Mouse (Mus musculus): ENCODE results near the gene Ssx2ip. TPM values are rescaled to one million over a fixed set of nuclear protein-coding genes. Genes with fewer than 3 reads are reported as not detected.
A peak's percentile ranks its signal among the peaks of the same experiment; 100 is the strongest.

Gene Ssx2ip
- polyA plus RNA-seq, 1 experiment from 2014 or later = 28.8 TPM

DNA sequence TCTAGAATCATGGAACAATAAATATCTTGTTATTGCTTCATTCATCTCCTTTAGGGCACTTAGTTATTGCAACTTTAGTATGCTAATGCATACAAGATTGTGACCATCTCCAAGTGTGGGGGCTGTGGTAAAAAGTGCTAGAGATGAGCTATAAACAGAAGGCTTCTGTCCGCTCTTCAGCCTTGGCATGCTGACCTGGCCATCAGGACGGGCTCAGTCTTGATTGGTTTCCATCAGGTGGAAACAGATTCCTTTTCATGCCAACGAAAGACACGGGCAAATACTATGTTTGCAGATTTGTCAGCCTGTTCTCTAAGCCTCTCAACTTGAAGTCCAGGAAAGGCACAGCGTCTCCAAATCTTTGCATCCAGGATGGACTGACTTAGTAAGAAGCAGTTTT lies 42.7 kb downstream of the Ssx2ip start:
- Histone ChIP-seq H3K27me3 (ENCODE audit: control insufficient read depth, insufficient read depth, low read length) (no peaks in the 10 kb centered on the region), H3K4me3 (ENCODE audit: low read depth, low read length) (no peak overlapping the region), H3K9ac (ENCODE audit: low read length) (no peak overlapping the region), H3K4me2 (ENCODE audit: low read depth) (no peak overlapping the region), H3K4me1 (ENCODE audit: control insufficient read depth, insufficient read depth, low read length) (no peaks in the 10 kb centered on the region), H3K9me3 (ENCODE audit: control insufficient read depth, low read length) (no peaks in the 10 kb centered on the region), H3K36me3 (ENCODE audit: control insufficient read depth, insufficient read depth, low read length) (no peaks in the 10 kb centered on the region), H3K27ac (ENCODE audit: low read depth, low read length) (no peak overlapping the region)
- ATAC-seq (ENCODE audit: insufficient read depth, low FRiP score, low TSS enrichment) = no peak
- 96% methylated on average over 5 of the region's 5 CpGs for WGBS
- no peak for DNase-seq (ENCODE audit: low spot score)

DNA sequence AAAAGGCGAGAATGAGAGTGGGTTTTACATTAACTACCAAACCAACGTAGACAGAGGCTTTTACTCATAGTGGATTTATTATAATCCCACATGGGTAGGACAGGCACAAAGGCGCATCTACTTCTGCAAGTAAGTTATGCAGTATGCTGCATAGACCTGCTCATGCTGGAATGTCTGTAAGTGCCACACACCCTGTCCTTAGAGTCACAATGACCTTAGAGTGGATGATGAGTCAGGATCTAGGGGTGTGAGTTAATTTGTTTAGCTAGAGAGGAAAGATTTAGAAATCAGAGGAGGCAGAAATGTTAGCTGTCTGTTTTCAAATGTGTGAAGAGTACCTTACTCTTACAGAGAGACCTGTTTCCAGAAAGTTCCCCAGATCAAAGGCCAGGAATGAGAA lies 43.2 kb downstream of the Ssx2ip start:
- ATAC-seq (ENCODE audit: insufficient read depth, low FRiP score, low TSS enrichment) (no peak), DNase-seq (ENCODE audit: low spot score) (no peak)
- no peak overlapping the region for H3K4me2 ChIP-seq (ENCODE audit: low read depth)
- H3K27me3 ChIP-seq (ENCODE audit: control insufficient read depth, insufficient read depth, low read length) = no peaks in the 10 kb centered on the region
- no peak overlapping the region for H3K27ac ChIP-seq (ENCODE audit: low read depth, low read length)
- no peak overlapping the region for H3K9ac ChIP-seq (ENCODE audit: low read length)
- no peaks in the 10 kb centered on the region for H3K36me3 ChIP-seq (ENCODE audit: control insufficient read depth, insufficient read depth, low read length)
- H3K4me3 ChIP-seq (ENCODE audit: low read depth, low read length) = no peak overlapping the region
- no peaks in the 10 kb centered on the region for H3K4me1 ChIP-seq (ENCODE audit: control insufficient read depth, insufficient read depth, low read length)
- 86% methylated on average over 3 of the region's 3 CpGs for WGBS
- H3K9me3 ChIP-seq (ENCODE audit: control insufficient read depth, low read length) = no peaks in the 10 kb centered on the region

DNA sequence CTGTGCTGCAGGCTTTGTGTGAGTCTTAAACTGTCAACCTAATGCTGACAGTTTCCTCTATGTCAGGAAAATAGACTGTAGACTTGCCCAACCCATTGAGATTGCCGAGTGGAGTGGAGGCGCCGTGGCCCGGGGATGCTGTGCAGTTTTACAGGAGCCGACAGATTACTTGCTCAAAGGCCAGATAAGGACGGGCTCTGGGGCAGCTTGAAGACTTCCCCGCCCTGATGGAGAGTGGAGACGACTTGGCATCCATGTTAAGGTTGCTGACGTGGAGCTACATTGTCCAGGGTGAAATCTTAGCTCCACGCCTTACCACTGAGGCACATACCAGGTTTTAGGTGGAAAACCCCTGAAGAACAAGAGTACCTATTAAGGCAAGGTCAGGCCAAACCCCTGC lies 43.9 kb downstream of the Ssx2ip start:
- H3K4me3 ChIP-seq (ENCODE audit: low read depth, low read length) = no peak overlapping the region
- no peak overlapping the region for H3K4me2 ChIP-seq (ENCODE audit: low read depth)
- H3K9ac ChIP-seq (ENCODE audit: low read length) = no peak overlapping the region
- ATAC-seq (ENCODE audit: insufficient read depth, low FRiP score, low TSS enrichment) (no peak), DNase-seq (ENCODE audit: low spot score) (no peak)
- no peaks in the 10 kb centered on the region for H3K9me3 ChIP-seq (ENCODE audit: control insufficient read depth, low read length)
- WGBS = 90% methylated on average over 10 of the region's 10 CpGs
- no peaks in the 10 kb centered on the region for H3K27me3 ChIP-seq (ENCODE audit: control insufficient read depth, insufficient read depth, low read length)
- no peaks in the 10 kb centered on the region for H3K36me3 ChIP-seq (ENCODE audit: control insufficient read depth, insufficient read depth, low read length)
- no peak overlapping the region for H3K27ac ChIP-seq (ENCODE audit: low read depth, low read length)
- H3K4me1 ChIP-seq (ENCODE audit: control insufficient read depth, insufficient read depth, low read length) = no peaks in the 10 kb centered on the region

DNA sequence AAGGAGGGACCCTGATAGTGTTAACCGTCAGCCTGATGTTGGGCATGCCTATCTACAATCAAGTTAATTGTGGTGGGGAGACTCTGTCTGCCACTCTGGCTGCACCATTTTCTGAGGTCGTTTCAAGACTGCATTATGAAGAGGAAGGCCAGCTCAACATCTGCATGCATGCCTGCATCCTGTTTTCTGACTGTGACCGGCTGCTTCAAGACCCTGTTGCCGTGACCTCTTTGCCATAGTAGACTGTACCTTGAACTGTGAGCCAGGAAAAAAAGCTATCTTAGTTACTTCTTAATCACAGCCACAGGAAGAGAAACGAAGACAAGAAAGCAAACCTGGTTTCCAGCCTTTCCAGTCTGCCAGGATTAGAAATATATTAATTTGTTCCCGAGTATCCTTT lies 44.5 kb downstream of the Ssx2ip start:
- H3K27ac ChIP-seq (ENCODE audit: low read depth, low read length) = no peak overlapping the region
- no peaks in the 10 kb centered on the region for H3K36me3 ChIP-seq (ENCODE audit: control insufficient read depth, insufficient read depth, low read length)
- H3K4me2 ChIP-seq (ENCODE audit: low read depth) = no peak overlapping the region
- no peaks in the 10 kb centered on the region for H3K27me3 ChIP-seq (ENCODE audit: control insufficient read depth, insufficient read depth, low read length)
- no peaks in the 10 kb centered on the region for H3K4me1 ChIP-seq (ENCODE audit: control insufficient read depth, insufficient read depth, low read length)
- H3K9ac ChIP-seq (ENCODE audit: low read length) = 0 out of 2 replicates have a peak overlapping the region, but pooled peaks have one; percentile 1
- ATAC-seq (ENCODE audit: insufficient read depth, low FRiP score, low TSS enrichment) (no peak), DNase-seq (ENCODE audit: low spot score) (no peak)
- WGBS = 85% methylated on average over 6 of the region's 6 CpGs
- no peaks in the 10 kb centered on the region for H3K9me3 ChIP-seq (ENCODE audit: control insufficient read depth, low read length)
- no peak overlapping the region for H3K4me3 ChIP-seq (ENCODE audit: low read depth, low read length)

DNA sequence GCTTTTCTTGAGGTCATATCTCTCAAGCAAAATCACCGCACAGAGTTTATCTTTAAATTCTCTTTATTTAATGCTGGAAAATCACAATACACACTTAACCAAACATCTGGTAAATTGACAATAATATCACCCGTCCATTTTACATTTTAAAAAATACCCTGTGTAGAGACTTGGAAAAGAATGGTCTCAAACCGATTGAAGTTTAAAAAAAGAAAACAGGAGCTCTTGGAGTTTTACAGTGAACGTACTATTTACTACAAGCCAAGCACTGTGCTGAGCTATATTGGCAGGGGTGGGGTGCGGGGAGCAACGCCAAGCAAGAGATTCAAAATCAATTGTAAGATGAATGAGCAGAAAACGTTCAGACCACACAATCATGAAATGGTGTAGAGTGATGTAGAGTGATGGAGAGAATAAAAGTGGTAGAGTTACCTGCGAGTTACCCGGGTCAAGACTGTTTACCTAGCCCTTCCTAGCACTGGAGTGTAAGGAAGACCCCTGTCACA lies 45.4 kb downstream of the Ssx2ip start, which contains the start of gene Ctbs:
TSS of gene Ctbs (plus strand) at position 51 of the 506 bp plus-strand sequence.
- Histone ChIP-seq H3K27ac (ENCODE audit: low read depth, low read length) (no peak within 1 kb of the TSS), H3K4me3 (ENCODE audit: low read depth, low read length) (peak within 1 kb of the TSS; percentile 48), H3K4me2 (ENCODE audit: low read depth) (peak within 1 kb of the TSS; percentile 76), H3K36me3 (ENCODE audit: control insufficient read depth, insufficient read depth, low read length) (no peaks in the 10 kb centered on the region), H3K9ac (ENCODE audit: low read length) (peak within 1 kb of the TSS; percentile 67), H3K9me3 (ENCODE audit: control insufficient read depth, low read length) (no peaks in the 10 kb centered on the region), H3K27me3 (ENCODE audit: control insufficient read depth, insufficient read depth, low read length) (no peaks in the 10 kb centered on the region), H3K4me1 (ENCODE audit: control insufficient read depth, insufficient read depth, low read length) (no peaks in the 10 kb centered on the region)
- ATAC-seq (ENCODE audit: insufficient read depth, low FRiP score, low TSS enrichment) (no peak), DNase-seq (ENCODE audit: low spot score) (no peak)
- 56% methylated on average over 9 of the region's 9 CpGs for WGBS

DNA sequence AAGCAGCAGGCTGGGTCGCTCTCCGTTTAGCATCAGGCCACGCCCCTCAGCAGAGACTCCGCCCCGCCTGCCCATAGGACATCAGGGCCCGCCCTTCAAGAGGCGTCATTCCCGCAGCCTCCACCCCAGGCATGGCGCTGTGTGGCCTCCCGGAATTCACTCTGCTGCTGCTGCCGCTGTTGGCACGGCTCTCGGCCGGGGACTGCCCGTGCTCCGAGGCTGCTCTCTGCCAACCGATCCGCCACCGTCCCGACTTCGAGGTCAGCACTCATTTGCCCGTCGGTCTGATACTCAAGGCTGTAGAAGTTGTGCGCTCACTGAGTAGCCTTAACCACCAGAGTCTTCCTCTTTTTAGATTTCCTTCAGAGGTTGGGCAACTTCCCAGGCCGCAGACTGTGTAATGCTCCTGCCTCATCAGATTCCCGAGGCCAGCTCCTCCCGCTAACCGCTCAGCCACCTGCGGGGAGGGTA lies 46.0 kb downstream of the Ssx2ip start:
- no peaks in the 10 kb centered on the region for H3K27me3 ChIP-seq (ENCODE audit: control insufficient read depth, insufficient read depth, low read length)
- H3K9ac ChIP-seq (ENCODE audit: low read length) = peak overlapping the region; percentile 67
- no peaks in the 10 kb centered on the region for H3K36me3 ChIP-seq (ENCODE audit: control insufficient read depth, insufficient read depth, low read length)
- 0% methylated on average over 29 of the region's 29 CpGs for WGBS
- peak; percentile 95 for DNase-seq (ENCODE audit: low spot score)
- no peaks in the 10 kb centered on the region for H3K4me1 ChIP-seq (ENCODE audit: control insufficient read depth, insufficient read depth, low read length)
- no peaks in the 10 kb centered on the region for H3K9me3 ChIP-seq (ENCODE audit: control insufficient read depth, low read length)
- peak overlapping the region; percentile 48 for H3K4me3 ChIP-seq (ENCODE audit: low read depth, low read length)
- peak; percentile 99 for ATAC-seq (ENCODE audit: insufficient read depth, low FRiP score, low TSS enrichment)
- H3K27ac ChIP-seq (ENCODE audit: low read depth, low read length) = no peak overlapping the region
- H3K4me2 ChIP-seq (ENCODE audit: low read depth) = peak overlapping the region; percentile 76

DNA sequence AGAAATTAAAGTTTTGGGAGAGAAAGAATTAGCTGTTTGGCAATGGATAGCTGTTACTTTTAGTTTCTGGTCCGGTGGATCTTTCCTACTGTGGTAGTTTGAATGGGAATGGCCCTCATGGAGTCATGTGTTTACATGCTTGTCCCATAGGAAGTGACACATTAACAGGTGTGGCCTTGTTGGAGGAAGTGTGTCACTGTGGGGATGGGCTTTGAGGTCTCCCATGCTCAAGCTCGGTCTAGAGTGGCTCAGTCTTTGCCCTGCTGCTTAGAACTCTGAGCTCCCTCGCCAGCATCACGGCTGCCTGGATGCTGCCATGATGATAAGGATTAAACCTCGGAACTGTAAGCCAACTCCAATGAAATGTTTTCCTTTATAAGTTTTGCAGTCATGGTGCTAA lies 46.9 kb downstream of the Ssx2ip start:
- Histone ChIP-seq H3K27ac (ENCODE audit: low read depth, low read length) (no peak overlapping the region), H3K4me2 (ENCODE audit: low read depth) (no peak overlapping the region), H3K27me3 (ENCODE audit: control insufficient read depth, insufficient read depth, low read length) (no peaks in the 10 kb centered on the region), H3K9ac (ENCODE audit: low read length) (no peak overlapping the region), H3K36me3 (ENCODE audit: control insufficient read depth, insufficient read depth, low read length) (no peaks in the 10 kb centered on the region), H3K4me3 (ENCODE audit: low read depth, low read length) (no peak overlapping the region), H3K4me1 (ENCODE audit: control insufficient read depth, insufficient read depth, low read length) (no peaks in the 10 kb centered on the region), H3K9me3 (ENCODE audit: control insufficient read depth, low read length) (no peaks in the 10 kb centered on the region)
- 89% methylated on average over 5 of the region's 5 CpGs for WGBS
- DNase-seq (ENCODE audit: low spot score) (no peak), ATAC-seq (ENCODE audit: insufficient read depth, low FRiP score, low TSS enrichment) (no peak)

DNA sequence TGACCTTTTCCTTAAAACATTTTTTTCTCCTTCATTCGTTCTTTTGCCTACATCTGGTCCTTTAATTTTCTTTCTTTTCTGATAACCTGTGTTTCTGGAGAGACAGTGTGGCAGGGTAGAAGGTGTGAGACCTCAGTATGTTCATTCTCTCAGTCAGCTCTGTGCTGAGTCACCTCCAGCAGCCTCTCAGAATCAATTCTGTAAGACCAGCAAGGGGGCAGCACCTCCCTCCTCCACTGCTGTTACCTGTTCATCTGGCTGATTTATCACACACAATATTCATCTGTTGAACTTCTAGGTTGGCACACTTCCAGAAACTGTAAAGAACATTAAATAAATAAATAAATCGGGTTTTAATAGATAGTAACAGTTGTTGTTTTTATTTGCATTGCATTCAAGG lies 58.5 kb downstream of the Ssx2ip start:
- Histone ChIP-seq H3K27me3 (ENCODE audit: control insufficient read depth, insufficient read depth, low read length) (no peaks in the 10 kb centered on the region), H3K4me3 (ENCODE audit: low read depth, low read length) (no peak overlapping the region), H3K9ac (ENCODE audit: low read length) (no peak overlapping the region), H3K4me2 (ENCODE audit: low read depth) (no peak overlapping the region), H3K36me3 (ENCODE audit: control insufficient read depth, insufficient read depth, low read length) (no peaks in the 10 kb centered on the region), H3K9me3 (ENCODE audit: control insufficient read depth, low read length) (no peaks in the 10 kb centered on the region), H3K4me1 (ENCODE audit: control insufficient read depth, insufficient read depth, low read length) (no peaks in the 10 kb centered on the region), H3K27ac (ENCODE audit: low read depth, low read length) (no peak overlapping the region)
- no peak for ATAC-seq (ENCODE audit: insufficient read depth, low FRiP score, low TSS enrichment)
- 72% methylated on average over 2 of the region's 2 CpGs for WGBS
- no peak for DNase-seq (ENCODE audit: low spot score)

DNA sequence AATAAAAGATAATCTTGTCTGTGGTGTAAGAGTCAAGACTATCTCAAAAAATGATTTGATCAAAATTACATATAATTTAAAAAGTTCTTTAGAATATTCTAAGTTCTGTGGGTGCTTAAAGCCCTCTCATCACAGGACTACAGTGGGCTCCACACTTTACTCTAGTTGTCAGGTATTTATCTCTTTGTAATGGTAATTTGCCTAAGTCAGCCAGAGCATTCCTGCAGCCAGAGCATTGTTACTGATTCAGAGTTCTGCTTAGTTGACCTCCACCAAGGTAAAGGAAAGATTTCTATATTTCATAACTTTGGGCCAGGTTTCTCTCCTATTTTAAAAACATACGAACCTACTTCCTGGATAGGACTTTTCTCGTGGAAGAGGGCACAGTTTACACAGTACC lies 64.8 kb downstream of the Ssx2ip start:
- Histone ChIP-seq H3K4me1 (ENCODE audit: control insufficient read depth, insufficient read depth, low read length) (no peaks in the 10 kb centered on the region), H3K9ac (ENCODE audit: low read length) (no peak overlapping the region), H3K9me3 (ENCODE audit: control insufficient read depth, low read length) (no peaks in the 10 kb centered on the region), H3K27me3 (ENCODE audit: control insufficient read depth, insufficient read depth, low read length) (no peaks in the 10 kb centered on the region), H3K4me3 (ENCODE audit: low read depth, low read length) (no peak overlapping the region), H3K4me2 (ENCODE audit: low read depth) (no peak overlapping the region), H3K27ac (ENCODE audit: low read depth, low read length) (no peak overlapping the region), H3K36me3 (ENCODE audit: control insufficient read depth, insufficient read depth, low read length) (no peaks in the 10 kb centered on the region)
- WGBS = 83% methylated on average over 2 of the region's 2 CpGs
- no peak for ATAC-seq (ENCODE audit: insufficient read depth, low FRiP score, low TSS enrichment)
- no peak for DNase-seq (ENCODE audit: low spot score)

Data from neural tube, embryonic 11.5 days (tissue).